Mouse (Mus musculus) liver, embryonic 11.5 days (tissue): ENCODE data around the gene Mtmr6. TPM values are rescaled to one million over a fixed set of nuclear protein-coding genes. Genes with fewer than 3 reads are reported as not detected.
A peak's percentile ranks its signal among the peaks of the same experiment; 100 is the strongest.

ENCODE experiments used
- ATAC-seq: fragments of 200-750 bp; cut with Nextera tagmentation; replicated peaks from 2 replicates; pipeline ENCODE4 v1.8.0; 2017; ENCODE audit warnings: moderate number of reproducible peaks, mild to moderate bottlenecking, moderate TSS enrichment, moderate library complexity; ENCODE audit not compliant: low FRiP score
- DNase-seq: peaks from one replicate; pipeline ENCODE4 v3.0.0-alpha.2; 2017; ENCODE audit warnings: low spot score
- H3K27ac ChIP-seq: fragments of 300-500 bp; sonication (generic); 2 replicates; pipeline ENCODE4 v1.5.1; 2014; ENCODE audit warnings: mild to moderate bottlenecking, low read depth, low read length, control low read depth
- H3K27me3 ChIP-seq: fragments of 300-500 bp; sonication (generic); replicated peaks from 2 replicates; pipeline ENCODE4 v1.6.1; 2014; ENCODE audit warnings: low read length, mixed read lengths; ENCODE audit not compliant: control insufficient read depth, insufficient read depth
- H3K36me3 ChIP-seq: fragments of 300-500 bp; sonication (generic); 2 replicates; pipeline ENCODE4 v1.6.1; 2014; ENCODE audit warnings: mild to moderate bottlenecking, low read length, moderate library complexity, mixed read lengths; ENCODE audit not compliant: control insufficient read depth, insufficient read depth
- H3K4me1 ChIP-seq: fragments of 300-500 bp; sonication (generic); replicated peaks from 2 replicates; pipeline ENCODE4 v1.6.1; 2014; ENCODE audit warnings: low read length, mixed read lengths; ENCODE audit not compliant: control insufficient read depth, insufficient read depth
- H3K4me2 ChIP-seq: fragments of 300-500 bp; sonication (generic); 2 replicates; pipeline ENCODE4 v1.6.1; 2014; ENCODE audit warnings: mild to moderate bottlenecking, control low read depth, moderate library complexity
- H3K4me3 ChIP-seq: fragments of 300-500 bp; sonication (generic); 2 replicates; pipeline ENCODE4 v1.5.1; 2014; ENCODE audit warnings: low read depth, low read length, control low read depth
- H3K9ac ChIP-seq: fragments of 300-500 bp; sonication (generic); 2 replicates; pipeline ENCODE4 v1.6.1; 2014; ENCODE audit warnings: low read depth, low read length, control low read depth
- H3K9me3 ChIP-seq: fragments of 300-500 bp; sonication (generic); 2 replicates; pipeline ENCODE4 v1.6.1; 2016; ENCODE audit warnings: low read length, inconsistent platforms, mixed read lengths; ENCODE audit not compliant: control insufficient read depth
- WGBS: fragments of 180-500 bp; shearing (Covaris S2); extraction: QIAGEN DNeasy Blood & Tissue Kit; methylation state at CpG from one replicate; pipeline ENCODE4 v1.1.7; 2014; 5-methylcytosine and 5-hydroxymethylcytosine counted together
- polyA plus RNA-seq: library from polyadenylated mRNA; unstranded; fragments of >200 nt; fragmentation: Nextera tagmentation; extraction: Ambion mirVana; gene quantifications from 2 replicates; pipeline ENCODE4 v1.2.1, GENCODE M21; 2014

The Mtmr6 gene
- polyA plus RNA-seq, 1 experiment from 2014 or later: 25.0 TPM

- Histone ChIP-seq H3K9me3 (no peaks in the 10 kb centered on the region), H3K27ac (peak overlapping the region; percentile 90), H3K4me3 (peak overlapping the region; percentile 93), H3K9ac (peak overlapping the region; percentile 90), H3K36me3 (no peaks in the 10 kb centered on the region), H3K27me3 (no peaks in the 10 kb centered on the region), H3K4me1 (peaks cover 10% of the 10 kb centered on the region), H3K4me2 (peak overlapping the region; percentile 82)
- DNase-seq (no peak), ATAC-seq (peak; percentile 6; the same call in 1 of the 2 replicates)
- WGBS: 22% methylated on average over 15 of the region's 15 CpGs
These were observed 12.7 kb upstream of the Mtmr6 start for GRCm38 (mm10) chr14:60252004-60253000.

- ATAC-seq (no peak), DNase-seq (no peak)
- H3K4me2 ChIP-seq: peak overlapping the region; percentile 20; the same call in 1 of the 2 replicates
- H3K4me3 ChIP-seq: no peak overlapping the region
- H3K4me1 ChIP-seq: peaks cover 10% of the 10 kb centered on the region
- no peak overlapping the region for H3K27ac ChIP-seq
- no peaks in the 10 kb centered on the region for H3K36me3 ChIP-seq
- H3K9me3 ChIP-seq: no peaks in the 10 kb centered on the region
- no peaks in the 10 kb centered on the region for H3K27me3 ChIP-seq
- H3K9ac ChIP-seq: no peak overlapping the region
- WGBS: 41% methylated on average over 3 of the region's 3 CpGs
These were observed 11.6 kb upstream of the Mtmr6 start for GRCm38 (mm10) chr14:60253466-60253865.

- Histone ChIP-seq H3K9ac (no peak overlapping the region), H3K9me3 (no peaks in the 10 kb centered on the region), H3K27ac (no peak overlapping the region), H3K36me3 (no peaks in the 10 kb centered on the region), H3K4me3 (no peak overlapping the region), H3K4me2 (no peak overlapping the region), H3K4me1 (peaks cover 10% of the 10 kb centered on the region), H3K27me3 (no peaks in the 10 kb centered on the region)
- ATAC-seq (no peak), DNase-seq (no peak)
These were observed 10.3 kb upstream of the Mtmr6 start for GRCm38 (mm10) chr14:60254774-60255173.

GRCm38 (mm10) chr14:60256356-60256755, 8.7 kb upstream of the Mtmr6 start:
- no peak overlapping the region for H3K27ac ChIP-seq
- no peaks in the 10 kb centered on the region for H3K27me3 ChIP-seq
- no peak overlapping the region for H3K9ac ChIP-seq
- no peak overlapping the region for H3K4me2 ChIP-seq
- DNase-seq: no peak
- H3K9me3 ChIP-seq: no peaks in the 10 kb centered on the region
- H3K36me3 ChIP-seq: no peaks in the 10 kb centered on the region
- no peak for ATAC-seq
- no peak overlapping the region for H3K4me3 ChIP-seq
- H3K4me1 ChIP-seq: peaks cover 10% of the 10 kb centered on the region
- 40% methylated on average over 3 of the region's 3 CpGs for WGBS

- H3K27me3 ChIP-seq: no peaks in the 10 kb centered on the region
- H3K4me2 ChIP-seq: no peak overlapping the region
- no peak overlapping the region for H3K9ac ChIP-seq
- no peak overlapping the region for H3K27ac ChIP-seq
- no peaks in the 10 kb centered on the region for H3K9me3 ChIP-seq
- DNase-seq: no peak
- H3K4me1 ChIP-seq: peaks cover 10% of the 10 kb centered on the region
- no peak overlapping the region for H3K4me3 ChIP-seq
- peak; percentile 64 for ATAC-seq
- H3K36me3 ChIP-seq: no peaks in the 10 kb centered on the region
- 79% methylated on average over 4 of the region's 4 CpGs for WGBS
These were observed 7.9 kb upstream of the Mtmr6 start for GRCm38 (mm10) chr14:60257101-60257500.

GRCm38 (mm10) chr14:60257851-60258250, 7.2 kb upstream of the Mtmr6 start:
- no peak for DNase-seq
- Histone ChIP-seq H3K27ac (no peak overlapping the region), H3K4me2 (no peak overlapping the region), H3K4me1 (peaks cover 3% of the 10 kb centered on the region; the same call in 1 of the 2 replicates), H3K9me3 (no peaks in the 10 kb centered on the region), H3K36me3 (no peaks in the 10 kb centered on the region), H3K4me3 (no peak overlapping the region), H3K9ac (no peak overlapping the region), H3K27me3 (no peaks in the 10 kb centered on the region)
- ATAC-seq: no peak
- WGBS: 90% methylated on average over 1 of the region's 1 CpGs

- H3K4me2 ChIP-seq: no peak overlapping the region
- no peak overlapping the region for H3K4me3 ChIP-seq
- WGBS: 68% methylated on average over 7 of the region's 7 CpGs
- H3K27ac ChIP-seq: no peak overlapping the region
- H3K27me3 ChIP-seq: no peaks in the 10 kb centered on the region
- no peak overlapping the region for H3K9ac ChIP-seq
- peaks cover 5% of the 10 kb centered on the region; the same call in 1 of the 2 replicates for H3K4me1 ChIP-seq
- ATAC-seq: no peak
- no peak for DNase-seq
- no peaks in the 10 kb centered on the region for H3K9me3 ChIP-seq
- H3K36me3 ChIP-seq: no peaks in the 10 kb centered on the region
These were observed 2.7 kb upstream of the Mtmr6 start for GRCm38 (mm10) chr14:60262316-60262715.

GRCm38 (mm10) chr14:60269333-60269732, 4.3 kb downstream of the Mtmr6 start:
- DNase-seq (no peak), ATAC-seq (no peak)
- 47% methylated on average over 6 of the region's 6 CpGs for WGBS
- H3K36me3 ChIP-seq: no peaks in the 10 kb centered on the region
- H3K9me3 ChIP-seq: no peaks in the 10 kb centered on the region
- H3K4me1 ChIP-seq: 0 out of 2 replicates have a peak, but pooled peaks cover 5% of the 10 kb centered on the region
- peak overlapping the region; percentile 37 for H3K4me2 ChIP-seq
- H3K27ac ChIP-seq: no peak overlapping the region
- no peak overlapping the region for H3K9ac ChIP-seq
- H3K4me3 ChIP-seq: no peak overlapping the region
- H3K27me3 ChIP-seq: no peaks in the 10 kb centered on the region

- DNase-seq (no peak), ATAC-seq (no peak)
- H3K9ac ChIP-seq: no peak overlapping the region
- no peaks in the 10 kb centered on the region for H3K27me3 ChIP-seq
- no peaks in the 10 kb centered on the region for H3K9me3 ChIP-seq
- H3K36me3 ChIP-seq: no peaks in the 10 kb centered on the region
- 62% methylated on average over 6 of the region's 6 CpGs for WGBS
- H3K4me2 ChIP-seq: no peak overlapping the region
- H3K4me1 ChIP-seq: no peaks in the 10 kb centered on the region
- no peak overlapping the region for H3K27ac ChIP-seq
- no peak overlapping the region for H3K4me3 ChIP-seq
These were observed 8.3 kb downstream of the Mtmr6 start for GRCm38 (mm10) chr14:60273346-60273745.
